Comparison of ENCODE assay signal across 8 mouse cellular contexts in genomic region chr5:102874605-102875298, GRCm38 (mm10).
A peak's percentile ranks its signal among the peaks of the same experiment; 100 is the strongest.
DNase-seq lines count a peak whose midpoint lies in the region; ATAC-seq and TF ChIP-seq lines count a peak whose summit lies in the region.
"Had no signal": no experiment of that assay in that cellular context is flagged by ENCODE, and none has a peak within 500 bp of the region (broad histone marks: within the 10 kb centered on the region; RNA-seq: fewer than 3 reads in every experiment).

No protein-coding gene starts in this region.

- ATAC-seq in forebrain, embryonic 11.5 days (replicated peaks; ENCODE audit: low FRiP score), result 0 out of 2 replicates have a peak, but pooled peaks have one; percentile 18
- ATAC-seq in lung, embryonic 16.5 days (ENCODE audit: low read depth), result peak; percentile 74

- H3K36me3 ChIP-seq in ES-E14 (ENCODE audit: control insufficient read depth, insufficient read depth, low read length, poor library complexity, severe bottlenecking), result no peaks in the 10 kb centered on the region
- no peaks in the 10 kb centered on the region for H3K36me3 ChIP-seq in forebrain, embryonic 11.5 days (ENCODE audit: control insufficient read depth, insufficient read depth, low read length)
- H3K36me3 ChIP-seq in lung, embryonic 16.5 days (ENCODE audit: control insufficient read depth, insufficient read depth, low read length), result peaks cover 2% of the 10 kb centered on the region; the same call in 1 of the 2 replicates

- 49% methylated on average over 11 of the region's 11 CpGs for WGBS in forebrain, embryonic 11.5 days
- WGBS in lung, embryonic 16.5 days, result 37% methylated on average over 11 of the region's 11 CpGs

- no peak overlapping the region for H3K4me2 ChIP-seq in forebrain, embryonic 11.5 days (ENCODE audit: low read depth, low read length, severe bottlenecking)
- H3K4me2 ChIP-seq in lung, embryonic 16.5 days (ENCODE audit: low read depth, low read length), result no peak overlapping the region

- peak; percentile 77; the same call in 1 of the 2 replicates for TF ChIP-seq CTCF in brain, embryonic 14.5 days (IDR thresholded peaks at IDR 0.05; ENCODE audit: borderline replicate concordance, extremely low read depth, insufficient read depth, insufficient read length)

- H3K4me3 ChIP-seq in ES-E14 (ENCODE audit: insufficient read depth in 1 of 2, low read depth in 1 of 2, low read length in 2 of 2, poor library complexity in 1 of 2, severe bottlenecking in 1 of 2), result no peak overlapping the region
- H3K4me3 ChIP-seq in forebrain, embryonic 11.5 days (ENCODE audit: low read depth, low read length), result no peak overlapping the region
- no peak overlapping the region for H3K4me3 ChIP-seq in lung, embryonic 16.5 days (ENCODE audit: low read length)
- H3K4me3 ChIP-seq: erythroblast, embryonic 14.5 days had no signal

- no peaks in the 10 kb centered on the region for H3K4me1 ChIP-seq in ES-E14 (ENCODE audit: control insufficient read depth in 2 of 2, insufficient read depth in 2 of 2, low read length in 2 of 2, poor library complexity in 1 of 2)
- H3K4me1 ChIP-seq in forebrain, embryonic 11.5 days (replicated peaks; ENCODE audit: control insufficient read depth, insufficient read depth, low read length), result no peaks in the 10 kb centered on the region
- no peaks in the 10 kb centered on the region for H3K4me1 ChIP-seq in lung, embryonic 16.5 days (replicated peaks; ENCODE audit: control insufficient read depth, insufficient read depth, low read length)

- TF ChIP-seq POLR2A in brain, embryonic 14.5 days (IDR thresholded peaks at IDR 0.05; ENCODE audit: borderline replicate concordance, extremely low read depth, insufficient read depth, insufficient read length, poor library complexity, severe bottlenecking), result no peak

- no peaks in the 10 kb centered on the region for H3K9me3 ChIP-seq in ES-E14 (ENCODE audit: control insufficient read depth, insufficient read depth, low read depth, low read length)
- no peaks in the 10 kb centered on the region for H3K9me3 ChIP-seq in forebrain, embryonic 11.5 days (ENCODE audit: control insufficient read depth, low read length)
- H3K9me3 ChIP-seq in lung, embryonic 16.5 days (ENCODE audit: control insufficient read depth, low read length), result no peaks in the 10 kb centered on the region

- no peak overlapping the region for H3K9ac ChIP-seq in ES-E14 (ENCODE audit: insufficient read depth, low read depth, low read length, poor library complexity, severe bottlenecking)
- no peak overlapping the region for H3K9ac ChIP-seq in forebrain, embryonic 11.5 days (ENCODE audit: low read length)
- no peak overlapping the region for H3K9ac ChIP-seq in lung, embryonic 16.5 days (ENCODE audit: low read length)

- in situ Hi-C loops in ES-E14 (cut with MboI; ENCODE audit: low sequenced_read_pairs in 2 of 2, unreplicated experiment in 2 of 2), result no loop called here

- no peak overlapping the region for H3K27ac ChIP-seq in ES-E14 (ENCODE audit: insufficient read depth, low read depth, low read length, poor library complexity, severe bottlenecking)
- H3K27ac ChIP-seq in forebrain, embryonic 11.5 days (ENCODE audit: low read depth, low read length), result no peak overlapping the region
- H3K27ac ChIP-seq in lung, embryonic 16.5 days (ENCODE audit: low read length), result no peak overlapping the region

- H3K27me3 ChIP-seq in forebrain, embryonic 11.5 days (ENCODE audit: control insufficient read depth, insufficient read depth, low read length), result no peaks in the 10 kb centered on the region
- H3K27me3 ChIP-seq in lung, embryonic 16.5 days (ENCODE audit: control insufficient read depth, insufficient read depth, low read depth, low read length), result no peaks in the 10 kb centered on the region

- DNase-seq in ES-E14 (ENCODE audit: low read depth, low spot score), result peak; percentile 51
- peak; percentile 89 for DNase-seq in brain, embryonic 14.5 days (ENCODE audit: low read depth)
- no peak for DNase-seq in forebrain, embryonic 11.5 days (ENCODE audit: low spot score)
- DNase-seq in heart, postnatal 4 days, result peak; percentile 68
- peak; percentile 72 to 82 for DNase-seq in kidney, postnatal 36 days
- peak; percentile 75 to 82 for DNase-seq in right cerebral cortex, postnatal 10 days (ENCODE audit: low spot score in 2 of 2)

TF ChIP-seq in ES-E14, 5 proteins besides CTCF, POLR2A, EP300 and RAD21:
- TF ChIP-seq CHD2 (IDR thresholded peaks at IDR 0.05; ENCODE audit: low read depth, low read length) (no peak), MAFK (IDR thresholded peaks at IDR 0.05; ENCODE audit: insufficient read depth, low read depth, low read length) (no peak), ZC3H11A (IDR thresholded peaks at IDR 0.05; ENCODE audit: borderline replicate concordance, low read depth, low read length) (no peak)
